Comparison of ENCODE assay signal across 8 mouse cellular contexts in the genomic region with DNA sequence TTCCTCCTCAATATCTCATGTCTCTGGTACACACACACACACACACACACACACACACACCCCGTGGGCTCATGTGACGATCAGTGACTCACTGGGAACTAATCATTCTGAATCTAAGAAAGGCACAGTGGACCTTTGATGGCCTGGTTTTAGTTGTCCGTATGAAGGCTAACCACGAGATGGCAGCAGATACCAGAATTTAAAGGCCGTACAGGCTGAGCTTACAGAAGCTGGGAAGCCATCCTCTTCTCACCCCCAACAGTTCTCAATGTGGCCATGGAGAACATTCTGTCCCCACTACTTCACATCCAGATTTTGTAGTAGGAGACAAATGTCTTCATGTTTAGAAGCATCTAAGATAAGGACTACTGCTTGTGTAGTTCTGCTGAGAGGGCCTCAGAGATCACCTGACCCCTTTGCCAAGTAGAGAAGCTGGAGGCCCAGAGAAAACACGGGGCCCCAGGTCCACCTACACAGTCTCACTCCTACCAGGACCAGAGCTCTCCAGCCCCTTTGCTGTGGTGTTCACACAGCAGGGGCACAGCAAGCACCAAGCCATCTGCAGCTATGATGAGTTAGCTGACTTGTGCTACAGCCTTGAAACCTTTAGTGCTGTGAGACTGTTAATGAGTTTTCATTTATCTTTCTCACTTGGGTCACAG.
DNase-seq lines count a peak whose midpoint lies in the region; ATAC-seq and TF ChIP-seq lines count a peak whose summit lies in the region.

No protein-coding gene starts in this region.

- H3K27me3 ChIP-seq in intestine, embryonic 14.5 days (replicated peaks; ENCODE audit: control insufficient read depth, insufficient read depth, low read length): no peaks in the 10 kb centered on the region

- intact Hi-C loops in gastrocnemius, postnatal 14 days (cut with DNase I; ENCODE audit: low total_unique reads): loop anchor here (5.0 kb wide), 1 partner anchor 162 kb away; no protein-coding TSS in a partner anchor

- peak; percentile 89 for DNase-seq in adipocyte (ENCODE audit: low spot score)
- peak; percentile 65 for DNase-seq in gastrocnemius, postnatal 14 days
- DNase-seq in intestine, embryonic 14.5 days (ENCODE audit: low spot score): peak; percentile 81
- DNase-seq in left cerebral cortex, adult 9 months (ENCODE audit: low spot score in 2 of 2): peak; percentile 46 to 90
- peak; percentile 46 for DNase-seq in right cerebral cortex, postnatal 14 days
- peak; percentile 57 for DNase-seq in yolk sac, embryonic 10.5 days (ENCODE audit: low spot score)

- peaks cover 66% of the 10 kb centered on the region for H3K36me3 ChIP-seq in intestine, embryonic 14.5 days (ENCODE audit: control insufficient read depth, insufficient read depth, low read length)

- peaks cover 9% of the 10 kb centered on the region for H3K4me1 ChIP-seq in cortical plate, adult 2 months (ENCODE audit: control insufficient read depth, insufficient read depth, low read length)
- H3K4me1 ChIP-seq in intestine, embryonic 14.5 days (replicated peaks; ENCODE audit: control insufficient read depth, insufficient read depth, low read length): no peaks in the 10 kb centered on the region

- peak; percentile 65 for ATAC-seq in intestine, embryonic 14.5 days (replicated peaks; ENCODE audit: low FRiP score, low TSS enrichment, low read depth)
- peak; percentile 88 for ATAC-seq in megakaryocyte-erythroid progenitor cell, adult 5-6 weeks (replicated peaks; ENCODE audit: low FRiP score, low TSS enrichment, poor library complexity, severe bottlenecking)

- TF ChIP-seq POLR2A in cortical plate, adult 2 months (IDR thresholded peaks at IDR 0.05; ENCODE audit: extremely low read depth, insufficient read depth, low read length): no peak

- H3K27ac ChIP-seq in cortical plate, adult 2 months (ENCODE audit: insufficient read depth, low read length): no peak overlapping the region
- no peak overlapping the region for H3K27ac ChIP-seq in intestine, embryonic 14.5 days (ENCODE audit: low read depth)

- H3K4me2 ChIP-seq in intestine, embryonic 14.5 days (ENCODE audit: low read length): no peak overlapping the region

- no peaks in the 10 kb centered on the region for H3K9me3 ChIP-seq in intestine, embryonic 14.5 days (ENCODE audit: control insufficient read depth, low read length)

- peak; percentile 81 for TF ChIP-seq CTCF in cortical plate, adult 2 months (IDR thresholded peaks at IDR 0.05; ENCODE audit: extremely low read depth, insufficient read depth, low read length)

- no peak overlapping the region for H3K4me3 ChIP-seq in cortical plate, adult 2 months (ENCODE audit: insufficient read depth, low read length)
- H3K4me3 ChIP-seq in intestine, embryonic 14.5 days (ENCODE audit: low read depth, low read length): no peak overlapping the region

- H3K9ac ChIP-seq in intestine, embryonic 14.5 days (ENCODE audit: low read length): no peak overlapping the region

- 22% methylated on average over 6 of the region's 6 CpGs for WGBS in intestine, embryonic 14.5 days
